Mouse (Mus musculus): ENCODE results near the gene Nav3.
"Not testable (repeated sequence)": the region's sequence is repeated elsewhere in the genome, so short reads cannot be mapped to it uniquely, and the experiment has no call there.

Nav3 gene

DNA sequence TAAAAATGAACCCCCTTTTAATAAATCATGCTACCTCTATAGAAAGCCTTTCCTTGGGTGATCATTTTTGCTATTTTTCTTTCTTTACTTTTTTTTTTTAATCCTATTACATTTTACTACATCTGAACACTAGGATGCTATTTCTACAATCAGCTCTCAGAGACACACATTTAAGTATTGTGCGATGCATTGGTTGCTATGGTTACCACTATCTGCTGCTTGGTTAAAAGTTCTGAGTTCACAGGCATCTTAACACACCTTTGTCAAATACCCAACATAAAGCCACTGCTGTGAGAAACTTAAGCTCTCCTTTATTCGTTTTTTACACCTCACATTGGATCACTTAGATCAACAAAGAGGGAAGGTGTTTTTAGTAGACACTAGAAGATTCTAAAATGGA, 338.7 kb downstream of the Nav3 start:
- in situ Hi-C loops (cut with MboI; ENCODE audit: low pct_unique_long_range_greater_than_20kb in 1 of 2, low sequenced_read_pairs in 2 of 2, unreplicated experiment in 1 of 2): no loop called here

DNA sequence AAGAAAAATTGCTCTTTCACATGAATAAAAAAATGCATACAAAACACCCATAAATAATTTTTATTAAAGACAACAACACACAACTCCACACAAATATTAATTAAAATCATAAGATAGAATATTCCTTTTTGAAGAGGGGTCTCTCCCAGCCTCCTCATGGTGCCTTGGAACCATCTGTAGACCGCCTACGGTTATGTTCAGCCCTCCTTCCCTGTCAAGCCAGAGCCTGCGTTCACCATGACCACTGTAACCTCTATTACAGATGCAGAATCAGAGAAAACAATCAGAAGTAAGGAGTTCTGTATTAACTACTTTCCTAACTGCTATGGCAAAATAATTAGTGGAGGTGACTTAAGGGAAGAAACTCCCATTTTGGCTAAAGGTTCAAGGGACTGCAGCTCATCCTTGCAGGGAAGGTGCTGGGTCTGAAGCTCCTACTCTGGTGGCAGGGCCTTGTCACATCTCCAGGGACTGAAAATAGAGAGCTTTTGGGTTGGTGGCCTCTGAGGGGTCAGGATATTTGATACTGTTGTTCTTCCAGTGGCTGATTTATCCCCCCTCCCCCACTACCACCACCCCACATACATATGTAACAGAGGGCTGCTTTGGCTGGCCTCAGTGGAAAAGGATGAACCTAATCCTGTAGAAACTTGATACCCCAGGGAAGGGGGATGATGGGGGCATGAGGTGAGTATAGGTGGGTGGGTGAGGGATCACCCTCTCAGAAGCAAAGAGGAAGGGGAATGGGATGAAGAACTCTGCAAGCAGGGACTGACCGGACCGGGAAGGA, 343.1 kb downstream of the Nav3 start:
- in situ Hi-C loops (cut with MboI; ENCODE audit: low pct_unique_long_range_greater_than_20kb in 1 of 2, low sequenced_read_pairs in 2 of 2, unreplicated experiment in 1 of 2): no loop called here

DNA sequence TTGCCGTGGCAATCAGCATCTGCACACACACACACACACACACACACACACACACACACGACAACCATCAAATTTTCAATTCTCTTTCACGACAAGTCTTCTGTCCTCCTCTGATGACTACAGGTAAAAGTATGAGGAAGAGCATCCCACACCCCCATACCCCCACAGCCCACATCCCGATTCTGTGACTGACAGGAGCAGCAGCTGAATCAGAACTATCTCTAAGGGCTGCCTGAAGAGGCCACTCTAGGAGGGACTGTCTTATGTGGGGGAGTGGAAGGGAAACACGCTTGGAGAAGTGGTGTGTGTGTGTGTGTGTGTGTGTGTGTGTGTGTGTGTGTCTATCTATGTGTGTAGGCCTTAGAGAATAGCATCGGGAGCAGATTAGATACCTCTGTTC, 352.7 kb downstream of the Nav3 start:
- in situ Hi-C loops (cut with MboI; ENCODE audit: low pct_unique_long_range_greater_than_20kb in 1 of 2, low sequenced_read_pairs in 2 of 2, unreplicated experiment in 1 of 2): no loop called here

DNA sequence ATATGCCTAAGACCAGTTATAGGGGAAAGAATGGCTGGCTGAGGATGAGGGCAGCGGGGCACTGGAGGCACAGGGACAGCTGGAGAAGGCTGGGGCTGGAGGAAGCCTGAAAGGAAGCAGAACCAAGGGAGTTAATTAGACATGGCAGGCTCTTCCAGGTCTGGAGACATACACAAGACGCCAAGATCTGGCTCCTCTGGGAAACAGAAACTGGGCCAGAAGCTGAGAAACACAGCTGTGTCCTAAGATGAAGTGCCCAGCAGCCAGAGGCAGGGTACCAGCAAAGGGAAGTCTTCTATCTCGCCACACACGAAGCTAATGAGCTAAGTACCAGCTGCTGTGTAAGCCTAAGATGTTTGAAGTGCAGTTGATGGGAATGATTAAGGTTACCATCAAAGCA, 353.8 kb downstream of the Nav3 start:
- in situ Hi-C loops (cut with MboI; ENCODE audit: low pct_unique_long_range_greater_than_20kb in 1 of 2, low sequenced_read_pairs in 2 of 2, unreplicated experiment in 1 of 2): no loop called here

DNA sequence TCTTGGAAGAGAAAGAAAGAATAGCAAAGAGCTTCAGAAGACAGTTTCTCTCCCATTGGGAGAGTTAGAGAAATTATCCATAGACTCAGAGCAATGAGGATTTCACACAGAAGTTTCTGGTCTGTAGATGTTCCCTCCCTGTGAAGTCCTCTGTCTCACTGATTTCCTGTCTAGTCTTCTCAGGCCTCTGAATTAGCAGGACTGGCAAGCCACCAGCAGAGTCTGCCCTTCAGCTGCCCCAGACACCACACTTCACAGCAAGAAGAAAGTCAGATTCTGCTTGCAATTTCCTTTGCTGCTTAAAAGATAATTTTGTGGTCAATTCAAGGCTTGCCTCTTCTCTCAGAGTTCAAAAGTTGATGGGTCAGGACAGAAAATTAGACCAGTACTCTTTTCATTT, 361.6 kb downstream of the Nav3 start:
- in situ Hi-C loops (cut with MboI; ENCODE audit: low pct_unique_long_range_greater_than_20kb in 1 of 2, low sequenced_read_pairs in 2 of 2, unreplicated experiment in 1 of 2): loop anchor here in 1 of 2 experiments (25.0 kb wide), 1 partner anchor 182 kb away; no protein-coding TSS in a partner anchor

DNA sequence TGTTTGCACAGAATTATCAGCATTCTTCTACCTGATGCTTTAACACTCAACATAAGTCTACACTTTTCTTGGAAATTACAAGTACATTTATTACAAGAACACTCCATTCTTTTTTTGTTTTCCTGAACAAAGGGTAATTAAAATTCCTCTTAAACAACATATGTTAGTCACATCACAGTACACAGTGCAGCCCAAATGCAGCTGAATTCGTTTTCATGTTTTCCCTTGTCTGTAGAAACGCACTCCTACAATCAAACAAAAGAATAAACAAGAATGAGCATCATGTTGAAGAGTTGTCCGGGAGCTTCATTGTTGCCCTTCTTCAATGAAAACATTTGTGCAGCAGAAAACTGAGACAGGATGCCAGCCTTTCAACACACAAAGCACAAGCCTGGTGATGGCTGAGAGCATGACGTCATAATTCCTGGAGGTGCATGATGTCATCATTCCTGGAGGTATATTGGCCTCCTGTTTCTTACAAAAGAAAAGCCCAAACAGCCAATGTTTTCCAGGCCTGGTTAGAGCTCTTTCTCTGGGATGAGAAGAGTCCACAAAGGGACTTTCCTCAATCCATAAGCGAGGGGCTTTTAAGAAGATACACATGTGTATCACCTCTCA, 367.5 kb downstream of the Nav3 start:
- in situ Hi-C loops (cut with MboI; ENCODE audit: low pct_unique_long_range_greater_than_20kb in 1 of 2, low sequenced_read_pairs in 2 of 2, unreplicated experiment in 1 of 2): loop anchor here (10.0 to 25.0 kb wide), 2 partner anchors 164 to 176 kb away; no protein-coding TSS in a partner anchor

DNA sequence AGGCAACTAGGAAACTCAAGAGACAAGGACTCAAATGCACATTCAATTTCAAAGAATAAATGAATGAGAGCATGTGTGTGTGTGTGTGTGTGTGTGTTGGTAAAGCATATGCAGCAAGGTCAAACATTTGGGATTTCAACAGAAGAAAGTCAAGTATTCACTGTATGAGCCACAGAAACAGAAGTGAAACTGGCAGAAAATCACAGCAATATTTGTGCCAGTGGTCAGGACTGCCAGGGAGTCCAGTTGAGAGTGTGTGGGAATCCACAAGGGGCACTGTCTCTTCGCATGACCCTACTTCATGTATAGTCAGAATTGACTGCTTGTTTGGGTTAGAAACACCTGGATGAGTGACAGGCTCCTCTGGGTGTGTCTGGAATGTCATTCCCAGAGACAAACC, 370.1 kb downstream of the Nav3 start:
- in situ Hi-C loops (cut with MboI; ENCODE audit: low pct_unique_long_range_greater_than_20kb in 1 of 2, low sequenced_read_pairs in 2 of 2, unreplicated experiment in 1 of 2): loop anchor here (10.0 to 25.0 kb wide), 2 partner anchors 161 to 174 kb away; no protein-coding TSS in a partner anchor

DNA sequence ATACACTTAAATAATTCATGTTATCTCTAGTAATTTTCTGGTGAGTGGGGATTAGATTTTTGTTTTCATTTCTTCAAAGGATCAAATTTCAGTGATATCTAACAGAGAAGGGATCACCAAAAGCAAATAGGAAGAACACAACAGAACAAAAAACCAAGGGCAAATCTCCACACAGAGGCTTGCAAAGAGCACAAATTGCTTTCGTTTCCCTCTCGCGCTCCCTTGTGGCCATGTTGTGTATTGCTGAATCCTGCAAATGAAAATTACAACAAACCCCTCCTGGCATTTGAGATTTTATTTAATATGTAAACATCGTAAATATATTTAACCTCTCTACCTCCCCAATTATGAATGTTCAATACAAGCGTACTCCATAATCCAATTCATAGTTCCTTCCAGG, 370.8 kb downstream of the Nav3 start:
- in situ Hi-C loops (cut with MboI; ENCODE audit: low pct_unique_long_range_greater_than_20kb in 1 of 2, low sequenced_read_pairs in 2 of 2, unreplicated experiment in 1 of 2): loop anchor here (10.0 to 25.0 kb wide), 2 partner anchors 160 to 173 kb away; no protein-coding TSS in a partner anchor

DNA sequence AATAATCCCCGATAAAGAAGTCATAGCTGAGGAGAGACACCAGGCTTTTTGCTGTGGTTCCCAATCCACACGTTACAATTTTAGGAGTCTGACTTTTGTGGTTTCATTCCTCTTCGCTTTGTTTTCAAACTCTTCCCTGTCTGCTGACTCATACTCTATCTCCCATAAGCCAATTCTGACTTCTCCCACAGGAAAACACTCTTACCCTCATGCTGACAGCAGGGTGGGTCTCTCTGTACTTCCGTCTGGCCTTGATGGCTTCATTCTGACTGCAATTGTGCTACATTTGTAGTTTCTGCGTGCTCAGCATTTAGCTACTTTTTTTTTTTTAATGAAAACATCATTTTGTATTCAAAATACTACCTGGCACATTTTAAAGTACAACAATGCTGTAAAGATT, 379.4 kb downstream of the Nav3 start:
- in situ Hi-C loops (cut with MboI; ENCODE audit: low pct_unique_long_range_greater_than_20kb in 1 of 2, low sequenced_read_pairs in 2 of 2, unreplicated experiment in 1 of 2): loop anchor here in 1 of 2 experiments (25.0 kb wide), 1 partner anchor 164 kb away; no protein-coding TSS in a partner anchor

DNA sequence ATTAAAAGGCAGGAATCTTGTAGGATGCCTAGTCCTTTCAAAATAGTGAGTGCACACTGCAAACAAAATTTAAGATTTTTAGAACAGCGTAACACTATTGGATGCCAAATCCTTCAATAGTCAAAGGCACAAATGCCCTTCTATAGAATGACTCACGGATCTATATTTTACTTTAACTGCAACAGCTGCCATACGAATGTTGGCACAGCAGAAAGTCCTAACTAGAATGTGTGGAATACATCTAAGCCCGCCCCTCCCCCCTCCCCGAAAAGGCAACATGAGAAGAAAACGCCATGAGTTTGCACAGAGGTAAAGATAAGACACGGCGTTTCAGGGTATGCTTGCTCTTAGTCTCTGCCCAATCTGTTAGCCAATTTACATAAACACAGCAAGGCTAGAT, 383.6 kb downstream of the Nav3 start:
- in situ Hi-C loops (cut with MboI; ENCODE audit: low pct_unique_long_range_greater_than_20kb in 1 of 2, low sequenced_read_pairs in 2 of 2, unreplicated experiment in 1 of 2): no loop called here

DNA sequence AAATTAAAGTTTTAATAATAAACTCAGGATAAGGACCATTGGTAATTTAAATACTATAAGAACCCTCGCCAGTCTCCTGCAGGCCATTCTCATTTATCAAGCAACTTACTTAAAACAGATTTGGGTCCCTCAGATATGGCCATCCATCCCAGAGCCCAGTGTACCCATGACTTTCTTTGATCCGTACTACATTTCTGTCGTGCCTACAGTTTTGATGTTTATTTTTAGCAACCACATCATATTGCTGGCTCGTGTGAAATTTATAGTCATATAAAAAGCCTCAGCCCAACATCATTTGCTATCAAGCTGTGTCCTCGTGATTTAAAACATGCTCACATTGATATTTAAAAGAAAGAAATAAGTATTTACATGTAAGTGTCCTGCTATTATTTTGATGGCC, 394.8 kb downstream of the Nav3 start:
- in situ Hi-C loops (cut with MboI; ENCODE audit: low pct_unique_long_range_greater_than_20kb in 1 of 2, low sequenced_read_pairs in 2 of 2, unreplicated experiment in 1 of 2): no loop called here

DNA sequence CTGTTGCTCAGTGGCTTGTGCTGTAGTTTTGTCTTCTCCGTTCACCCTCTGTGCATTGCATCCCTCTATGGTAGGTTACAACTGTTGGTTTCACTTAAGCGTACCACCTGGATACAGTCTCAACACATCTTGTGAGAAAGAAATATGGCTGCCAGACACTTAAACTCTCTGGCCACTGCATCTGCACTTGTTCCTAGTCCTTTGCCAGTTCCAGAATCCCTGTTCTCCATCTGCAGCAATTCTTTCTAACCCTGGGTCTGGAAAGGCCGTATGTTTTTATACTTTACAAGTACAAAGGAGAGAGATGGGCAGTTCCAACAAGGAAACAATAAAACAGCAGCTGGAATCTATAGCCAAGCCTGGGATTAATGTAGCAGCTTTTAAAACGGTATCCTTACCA, 418.5 kb downstream of the Nav3 start:
- in situ Hi-C loops (cut with MboI; ENCODE audit: low pct_unique_long_range_greater_than_20kb in 1 of 2, low sequenced_read_pairs in 2 of 2, unreplicated experiment in 1 of 2): no loop called here

DNA sequence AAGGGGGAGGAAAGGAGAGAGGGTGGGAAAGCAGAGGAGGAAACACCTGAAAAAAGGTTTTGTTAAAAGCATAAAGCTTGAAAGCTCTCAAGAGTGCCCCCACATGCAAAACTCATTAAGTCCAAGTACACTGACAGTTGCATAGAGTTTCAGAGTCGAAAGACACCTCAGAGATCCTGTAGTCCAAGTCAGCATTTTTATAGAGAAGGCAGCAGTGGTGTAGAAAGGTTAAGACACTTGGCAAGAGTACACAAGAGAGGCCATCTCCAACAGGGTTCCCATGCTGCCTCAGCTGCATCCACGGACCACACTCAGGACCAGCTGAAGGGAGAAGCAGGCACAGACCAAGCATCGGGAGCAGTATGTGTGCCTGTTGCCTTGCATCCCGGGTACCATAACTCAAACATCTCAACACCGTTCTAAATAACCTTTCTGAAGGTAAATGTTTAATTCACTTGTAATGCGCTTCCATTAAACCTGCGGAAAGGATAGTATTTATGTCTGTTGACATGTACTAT, 421.4 kb downstream of the Nav3 start:
- in situ Hi-C loops (cut with MboI; ENCODE audit: low pct_unique_long_range_greater_than_20kb in 1 of 2, low sequenced_read_pairs in 2 of 2, unreplicated experiment in 1 of 2): no loop called here

DNA sequence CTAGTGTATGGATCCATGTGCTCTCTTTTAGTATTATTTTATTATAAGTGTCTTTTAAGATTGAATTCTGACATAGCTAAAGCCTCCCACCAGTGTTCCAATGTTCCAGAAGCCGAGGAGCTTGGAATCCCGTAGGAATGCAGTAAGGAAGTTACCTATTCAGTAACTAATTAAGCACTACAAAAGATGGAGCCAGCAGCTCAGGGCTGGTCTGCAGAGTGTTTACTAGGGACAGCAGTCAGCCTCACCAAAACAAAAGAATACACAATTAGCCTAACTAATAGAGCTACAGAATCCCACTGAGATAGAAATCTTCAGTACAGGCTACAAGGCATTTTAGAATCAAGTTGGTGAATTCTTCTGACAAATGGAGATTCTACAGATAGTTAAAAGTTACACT, 431.1 kb downstream of the Nav3 start:
- in situ Hi-C loops (cut with MboI; ENCODE audit: low pct_unique_long_range_greater_than_20kb in 1 of 2, low sequenced_read_pairs in 2 of 2, unreplicated experiment in 1 of 2): not testable (repeated sequence)

DNA sequence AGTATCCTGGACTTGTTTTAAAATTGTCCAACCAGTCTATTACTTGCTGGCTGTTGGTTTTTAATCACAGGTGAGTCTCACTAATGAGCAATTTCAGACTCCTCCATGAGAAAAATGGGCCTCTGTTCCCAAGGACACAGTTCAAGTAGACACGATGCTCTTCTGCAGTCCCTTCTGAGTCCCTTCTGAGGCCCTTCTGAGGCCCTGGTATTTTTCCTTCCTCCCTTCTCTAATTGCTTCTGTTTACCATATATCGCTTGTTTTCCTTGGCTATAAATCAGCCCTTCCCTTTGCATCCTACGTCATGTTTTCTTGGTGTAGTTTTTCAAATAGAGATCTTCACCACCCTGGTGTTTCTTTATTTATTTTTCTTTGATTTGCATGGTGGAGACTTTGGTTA, 433.9 kb downstream of the Nav3 start:
- in situ Hi-C loops (cut with MboI; ENCODE audit: low pct_unique_long_range_greater_than_20kb in 1 of 2, low sequenced_read_pairs in 2 of 2, unreplicated experiment in 1 of 2): no loop called here

DNA sequence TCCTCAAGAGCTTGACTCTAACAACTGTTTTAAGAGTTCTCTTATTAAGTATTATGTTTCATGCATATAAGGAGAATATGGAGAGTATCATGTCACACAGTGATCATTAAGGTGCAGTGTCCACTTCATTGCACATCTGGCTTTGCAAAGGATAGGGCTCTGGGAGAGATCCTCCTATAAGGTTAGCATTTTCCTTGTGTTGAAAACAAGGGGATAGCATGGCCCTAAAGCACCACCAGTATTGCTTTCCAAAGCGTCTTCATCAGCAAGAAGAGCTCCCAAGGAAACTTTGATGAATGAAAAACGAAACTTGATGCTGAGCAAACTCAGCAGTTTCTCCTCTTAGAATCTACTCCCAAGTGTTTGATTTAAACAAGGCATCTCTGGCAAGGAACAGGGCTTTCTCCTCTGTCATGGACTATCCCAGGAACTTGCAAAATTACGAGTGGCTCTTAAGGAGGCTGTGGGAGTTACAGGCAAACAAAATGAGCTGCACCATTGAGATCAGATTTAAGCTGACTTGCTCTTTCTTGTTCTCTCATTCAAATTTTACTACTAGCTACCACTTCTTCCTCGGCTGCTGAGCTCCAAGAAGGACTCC, 436.6 kb downstream of the Nav3 start:
- in situ Hi-C loops (cut with MboI; ENCODE audit: low pct_unique_long_range_greater_than_20kb in 1 of 2, low sequenced_read_pairs in 2 of 2, unreplicated experiment in 1 of 2): no loop called here

DNA sequence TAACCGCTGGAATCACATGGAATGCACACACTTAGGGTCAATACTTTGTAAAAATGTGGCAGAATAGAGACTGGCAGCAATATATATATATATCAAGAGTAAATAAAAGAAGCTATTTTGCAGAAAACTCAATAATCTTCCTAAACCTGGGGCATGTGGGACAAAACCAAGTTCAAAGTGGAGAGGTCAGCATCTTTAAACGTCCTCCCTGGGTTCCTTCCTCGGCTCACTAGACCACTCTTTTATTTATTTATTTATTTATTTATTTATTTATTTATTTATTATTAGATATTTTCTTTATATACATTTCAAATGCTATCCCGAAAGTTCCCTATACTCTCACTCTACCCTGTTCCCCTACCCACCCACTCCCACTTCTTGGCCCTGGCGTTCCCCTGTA, 454.7 kb downstream of the Nav3 start:
- in situ Hi-C loops (cut with MboI; ENCODE audit: low pct_unique_long_range_greater_than_20kb in 1 of 2, low sequenced_read_pairs in 2 of 2, unreplicated experiment in 1 of 2): not testable (repeated sequence)

DNA sequence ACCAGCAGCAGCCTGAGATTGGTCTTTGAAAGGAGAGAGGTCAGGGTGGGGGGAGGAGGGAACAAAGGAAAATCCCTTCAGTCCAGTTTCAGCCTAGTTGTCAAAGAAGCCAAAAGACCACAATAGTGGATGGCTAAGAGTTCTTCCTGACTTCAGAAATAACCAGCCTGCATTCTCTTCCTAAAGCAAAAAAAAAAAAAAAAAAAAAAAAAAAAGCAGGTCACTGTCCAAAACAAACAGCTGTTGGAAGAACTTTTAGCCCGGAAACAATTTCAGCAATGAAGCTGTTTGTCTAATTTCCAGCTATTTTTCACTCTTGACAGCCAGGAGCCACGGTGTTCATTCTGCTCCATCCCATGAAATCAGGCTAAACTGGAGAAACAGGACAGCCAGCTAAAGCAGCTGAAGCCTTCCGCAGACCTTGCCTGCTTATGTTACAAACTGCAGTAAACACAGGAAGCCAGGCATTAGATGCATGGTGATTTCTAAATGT, 455.2 kb downstream of the Nav3 start:
- in situ Hi-C loops (cut with MboI; ENCODE audit: low pct_unique_long_range_greater_than_20kb in 1 of 2, low sequenced_read_pairs in 2 of 2, unreplicated experiment in 1 of 2): no loop called here

DNA sequence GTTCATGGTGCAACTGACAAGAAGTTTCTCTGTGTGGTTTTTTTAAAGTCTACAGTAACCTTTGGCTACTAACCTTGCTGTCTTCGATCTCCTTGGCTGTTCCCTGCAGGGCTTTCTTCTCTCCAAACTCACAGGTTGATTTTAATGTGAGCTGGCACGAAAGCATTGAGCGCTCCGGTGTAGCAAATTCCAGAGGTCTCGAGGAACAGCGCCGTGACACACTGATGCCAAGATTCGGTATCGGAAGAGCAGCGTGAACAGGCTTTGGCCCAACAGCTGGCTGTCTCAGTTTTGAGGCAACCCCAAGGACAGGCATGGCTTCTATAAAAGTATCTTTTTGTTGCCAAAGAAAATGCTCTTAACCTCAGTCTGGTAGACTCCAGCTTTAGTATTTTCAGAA, 456.1 kb downstream of the Nav3 start:
- in situ Hi-C loops (cut with MboI; ENCODE audit: low pct_unique_long_range_greater_than_20kb in 1 of 2, low sequenced_read_pairs in 2 of 2, unreplicated experiment in 1 of 2): no loop called here

Measured in mouse embryonic stem cell (cell line).